Mouse (Mus musculus): ENCODE results near the gene Slc22a13. TPM values are rescaled to one million over a fixed set of nuclear protein-coding genes. Genes with fewer than 3 reads are reported as not detected.

Gene Slc22a13
- total RNA-seq, 2 experiments from 2014 or later = not detected

DNA sequence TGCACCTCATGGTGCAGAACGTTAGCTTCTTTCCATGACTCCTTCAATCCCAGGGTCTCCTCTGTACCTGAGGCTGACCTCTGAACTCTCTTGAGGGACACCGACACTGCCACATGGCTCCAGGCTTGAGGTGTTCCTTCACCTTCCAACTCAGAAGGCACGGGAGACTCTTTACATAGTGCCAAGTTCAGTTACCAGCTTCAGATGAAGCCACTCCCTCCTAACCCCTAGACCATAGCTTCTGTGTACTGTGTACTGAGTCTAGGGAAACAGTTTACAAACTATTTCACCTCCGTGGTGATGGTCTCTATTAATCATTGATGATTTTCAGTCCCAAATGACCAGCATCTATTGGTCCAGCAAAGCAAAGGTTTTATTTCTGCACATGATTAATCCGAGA is 7.2 kb downstream of the Slc22a13 start:
- no peak for DNase-seq (ENCODE audit: low spot score)

GRCm38 (mm10) chr9:119199151-119199861 is 9.6 kb downstream of the Slc22a13 start:
- no peak for DNase-seq (ENCODE audit: low spot score)

GRCm38 (mm10) chr9:119192202-119192990 is 16.5 kb downstream of the Slc22a13 start:
- DNase-seq (ENCODE audit: low spot score) = peak; percentile 13

- DNase-seq (ENCODE audit: low spot score) = peak; percentile 24
Measured at GRCm38 (mm10) chr9:119181241-119181728, 27.6 kb downstream of the Slc22a13 start.

- DNase-seq (ENCODE audit: low spot score) = no peak
Measured at GRCm38 (mm10) chr9:119179292-119179691, 29.6 kb downstream of the Slc22a13 start.

GRCm38 (mm10) chr9:119167608-119168007 is 41.3 kb downstream of the Slc22a13 start:
- DNase-seq (ENCODE audit: low spot score) = no peak

DNA sequence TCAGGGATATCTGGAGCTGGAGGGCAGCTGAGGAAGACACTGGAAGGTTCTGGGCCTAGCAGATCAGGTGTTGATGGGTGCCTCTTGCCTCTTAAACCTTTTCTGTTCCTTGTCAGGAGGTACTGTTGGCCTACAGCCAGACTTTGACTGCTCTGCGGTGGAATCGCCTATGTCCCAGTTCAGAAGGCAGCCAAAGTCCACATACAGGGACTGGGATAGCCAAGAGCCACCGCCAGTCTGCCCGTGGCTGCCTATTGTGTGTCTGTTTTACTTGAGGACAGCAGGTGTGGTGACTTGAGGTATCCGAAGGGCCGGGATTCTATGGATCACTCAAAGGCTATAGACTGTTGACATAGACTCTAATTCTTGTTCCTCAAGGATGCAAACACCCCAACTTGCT is 43.4 kb downstream of the Slc22a13 start:
- no peak for DNase-seq (ENCODE audit: low spot score)

GRCm38 (mm10) chr9:119164743-119165142 is 44.2 kb downstream of the Slc22a13 start:
- DNase-seq (ENCODE audit: low spot score) = no peak

DNA sequence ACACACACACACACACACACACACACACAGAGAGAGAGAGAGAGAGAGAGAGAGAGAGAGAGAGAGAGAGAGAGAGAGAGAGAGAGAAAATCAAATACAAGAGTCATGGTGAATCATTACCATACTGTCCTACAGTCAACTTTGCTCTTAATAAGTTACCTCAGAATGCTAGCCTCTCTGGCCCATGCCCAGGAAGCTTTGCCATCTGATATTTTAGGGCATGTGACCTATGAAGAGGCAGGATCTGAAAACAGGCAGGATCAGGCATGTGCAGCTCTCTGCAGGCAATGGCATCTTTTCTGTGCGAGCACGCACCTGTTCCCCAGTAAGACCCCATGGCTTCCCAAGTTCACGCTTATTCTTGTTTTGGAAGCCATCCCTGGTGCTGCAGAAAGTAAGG is 48.2 kb downstream of the Slc22a13 start:
- no peak for DNase-seq (ENCODE audit: low spot score)

GRCm38 (mm10) chr9:119158861-119159260 is 50.0 kb downstream of the Slc22a13 start, which contains the start of gene Gm47289:
TSS of gene Gm47289 (plus strand) at chr9:119159161.
- no peak for DNase-seq (ENCODE audit: low spot score)

GRCm38 (mm10) chr9:119156278-119157201 is 52.4 kb downstream of the Slc22a13 start, which contains the start of gene Acaa1b:
TSS of gene Acaa1b (minus strand) at chr9:119157093.
- peak; percentile 83 for DNase-seq (ENCODE audit: low spot score)

GRCm38 (mm10) chr9:119155826-119156225 is 53.1 kb downstream of the Slc22a13 start:
- DNase-seq (ENCODE audit: low spot score) = no peak

- DNase-seq (ENCODE audit: low spot score) = no peak
Measured at GRCm38 (mm10) chr9:119155416-119155815, 53.5 kb downstream of the Slc22a13 start.

DNA sequence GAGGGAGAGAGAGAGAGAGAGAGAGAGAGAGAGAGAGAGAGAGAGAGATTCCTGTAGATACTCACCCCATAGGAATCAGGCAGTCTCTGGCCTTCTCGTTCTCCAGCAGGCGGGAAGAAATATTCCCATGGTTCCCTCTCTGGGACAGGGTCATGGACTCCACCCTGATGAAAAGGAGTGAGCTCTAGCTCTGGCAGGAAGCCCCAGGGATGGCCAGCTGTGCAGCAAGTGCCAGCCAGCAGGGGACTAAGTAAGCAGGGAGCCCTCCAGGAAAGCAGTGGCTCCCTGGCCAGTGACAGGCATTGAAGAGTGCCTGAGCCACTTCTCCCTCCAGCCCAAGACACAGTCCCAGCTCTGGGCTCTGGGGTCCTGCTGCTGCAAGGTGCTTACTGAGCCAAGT is 57.1 kb downstream of the Slc22a13 start:
- no peak for DNase-seq (ENCODE audit: low spot score)

- DNase-seq (ENCODE audit: low spot score) = peak; percentile 12
Measured at GRCm38 (mm10) chr9:119149601-119150000, 59.3 kb downstream of the Slc22a13 start.

GRCm38 (mm10) chr9:119146098-119146770 is 62.7 kb downstream of the Slc22a13 start:
- no peak for DNase-seq (ENCODE audit: low spot score)

- DNase-seq (ENCODE audit: low spot score) = no peak
Measured at GRCm38 (mm10) chr9:119145638-119146037, 63.3 kb downstream of the Slc22a13 start.

DNA sequence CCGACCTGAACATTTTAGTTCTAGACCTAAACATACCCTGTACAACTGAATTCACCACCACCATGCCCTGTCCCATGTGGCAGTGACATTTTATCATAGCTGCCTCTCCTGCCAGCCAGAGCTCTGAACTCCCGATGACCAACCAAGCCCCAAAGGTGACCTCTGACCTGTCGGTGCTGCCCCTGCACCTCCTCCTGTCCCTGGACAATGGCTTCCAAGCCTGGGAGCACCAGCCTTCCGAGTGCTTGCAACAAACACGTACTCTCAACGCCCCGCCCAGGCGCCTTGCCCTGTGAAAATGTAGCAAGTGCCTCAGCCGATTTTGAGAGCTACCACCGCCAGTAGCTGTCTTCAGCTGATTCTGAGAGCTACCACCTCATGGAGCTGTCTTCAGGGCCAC is 63.8 kb downstream of the Slc22a13 start:
- DNase-seq (ENCODE audit: low spot score) = no peak

- DNase-seq (ENCODE audit: low spot score) = no peak
Measured at GRCm38 (mm10) chr9:119144696-119145095, 64.2 kb downstream of the Slc22a13 start.

- DNase-seq (ENCODE audit: low spot score) = no peak
Measured at GRCm38 (mm10) chr9:119143372-119143771, 65.5 kb downstream of the Slc22a13 start.
